Mouse (Mus musculus) ES-Bruce4 (cell line): ENCODE results near the gene Dock6. TPM values are rescaled to one million over a fixed set of nuclear protein-coding genes. Genes with fewer than 3 reads are reported as not detected.

Experiments
- H3K27ac ChIP-seq: 2 replicates; pipeline ENCODE4 v1.5.1; 2012; ENCODE audit warnings: low read length, inconsistent platforms; ENCODE audit not compliant: insufficient read depth
- H3K27me3 ChIP-seq: 2 replicates; pipeline ENCODE4 v1.6.1; 2012; ENCODE audit warnings: mild to moderate bottlenecking, low read length, inconsistent platforms; ENCODE audit not compliant: control insufficient read depth, poor library complexity, insufficient read depth, severe bottlenecking
- H3K36me3 ChIP-seq: 2 replicates; pipeline ENCODE4 v1.6.1; 2012; ENCODE audit warnings: inconsistent platforms, mild to moderate bottlenecking, low read length, moderate library complexity; ENCODE audit not compliant: control insufficient read depth, poor library complexity, insufficient read depth, severe bottlenecking
- H3K4me1 ChIP-seq: one replicate; pipeline ENCODE4 v1.8.1; 2011; ENCODE audit warnings: low read length; ENCODE audit not compliant: control insufficient read depth, insufficient read depth
- H3K4me3 ChIP-seq: 2 replicates; pipeline ENCODE4 v1.5.1; 2011; ENCODE audit warnings: low read depth, mild to moderate bottlenecking, low read length
- H3K9ac ChIP-seq: 2 replicates; pipeline ENCODE4 v1.6.1; 2012; ENCODE audit warnings: low read depth, mild to moderate bottlenecking, inconsistent platforms; ENCODE audit not compliant: poor library complexity, severe bottlenecking
- H3K9me3 ChIP-seq: replicated peaks from 2 replicates; pipeline ENCODE4 v1.6.1; 2012; ENCODE audit warnings: mild to moderate bottlenecking, low read length, inconsistent platforms; ENCODE audit not compliant: control insufficient read depth, poor library complexity, insufficient read depth, severe bottlenecking
- CTCF ChIP-seq: IDR thresholded peaks from one replicate; pipeline ENCODE4 v1.8.1; 2011; ENCODE audit warnings: low read depth, low read length
- EP300 ChIP-seq: IDR thresholded peaks from 2 replicates; pipeline ENCODE4 v1.6.1; 2011; ENCODE audit warnings: low read depth, low read length; ENCODE audit not compliant: insufficient read depth
- POLR2A ChIP-seq: IDR thresholded peaks from one replicate; pipeline ENCODE4 v1.8.1; 2011; ENCODE audit warnings: low read length; ENCODE audit not compliant: insufficient read depth
- polyA plus RNA-seq: library from polyadenylated mRNA; stranded (reverse); fragments of >200 nt; gene quantifications from 2 replicates; pipeline ENCODE4 v1.2.4, GENCODE M21; 2011; ENCODE audit warnings: low read depth; ENCODE audit not compliant: missing spikeins, insufficient read depth, insufficient read length

The Dock6 gene
- polyA plus RNA-seq, 1 experiment: 74.9 TPM

- peaks cover 3% of the 10 kb centered on the region for H3K4me1 ChIP-seq
- H3K36me3 ChIP-seq: peaks cover 4% of the 10 kb centered on the region; the same call in 1 of the 2 replicates
- TF ChIP-seq CTCF (no peak), POLR2A (no peak), EP300 (no peak)
Measured at GRCm38 (mm10) chr9:21754516-21755321, 97.7 kb downstream of the Dock6 start.

GRCm38 (mm10) chr9:21754003-21754402, 98.4 kb downstream of the Dock6 start:
- no peak overlapping the region for H3K4me3 ChIP-seq
- peaks cover 3% of the 10 kb centered on the region for H3K4me1 ChIP-seq
- no peak overlapping the region for H3K9ac ChIP-seq
- peaks cover 10% of the 10 kb centered on the region for H3K36me3 ChIP-seq
- no peak overlapping the region for H3K27ac ChIP-seq
- TF ChIP-seq POLR2A: no peak
- no peak for TF ChIP-seq EP300
- no peak for TF ChIP-seq CTCF
- H3K9me3 ChIP-seq: no peaks in the 10 kb centered on the region
- no peaks in the 10 kb centered on the region for H3K27me3 ChIP-seq

More at GRCm38 (mm10) chr9:21754516-21755321, 97.7 kb downstream of the Dock6 start:
- H3K27me3 ChIP-seq: no peaks in the 10 kb centered on the region
- no peaks in the 10 kb centered on the region for H3K9me3 ChIP-seq
- no peak overlapping the region for H3K27ac ChIP-seq
- no peak overlapping the region for H3K9ac ChIP-seq
- H3K4me3 ChIP-seq: no peak overlapping the region

- H3K27ac ChIP-seq: no peak overlapping the region
- no peaks in the 10 kb centered on the region for H3K9me3 ChIP-seq
- peaks cover 3% of the 10 kb centered on the region for H3K4me1 ChIP-seq
- no peak overlapping the region for H3K4me3 ChIP-seq
- H3K36me3 ChIP-seq: peaks cover 25% of the 10 kb centered on the region
- H3K9ac ChIP-seq: no peak overlapping the region
- TF ChIP-seq CTCF: no peak
- TF ChIP-seq EP300: no peak
- TF ChIP-seq POLR2A: no peak
- H3K27me3 ChIP-seq: no peaks in the 10 kb centered on the region
Measured at GRCm38 (mm10) chr9:21752252-21752792, 100.1 kb downstream of the Dock6 start.

GRCm38 (mm10) chr9:21751347-21751746, 101.1 kb downstream of the Dock6 start:
- peaks cover 35% of the 10 kb centered on the region for H3K36me3 ChIP-seq

GRCm38 (mm10) chr9:21750370-21750769, 102.1 kb downstream of the Dock6 start:
- Histone ChIP-seq H3K9me3 (no peaks in the 10 kb centered on the region), H3K27ac (no peak overlapping the region), H3K4me3 (no peak overlapping the region), H3K9ac (no peak overlapping the region), H3K27me3 (no peaks in the 10 kb centered on the region), H3K4me1 (peaks cover 3% of the 10 kb centered on the region), H3K36me3 (peaks cover 41% of the 10 kb centered on the region)
- TF ChIP-seq EP300 (no peak), CTCF (no peak), POLR2A (no peak)

More at GRCm38 (mm10) chr9:21751347-21751746, 101.1 kb downstream of the Dock6 start:
- peaks cover 3% of the 10 kb centered on the region for H3K4me1 ChIP-seq
- no peaks in the 10 kb centered on the region for H3K27me3 ChIP-seq
- H3K9me3 ChIP-seq: no peaks in the 10 kb centered on the region
- H3K9ac ChIP-seq: no peak overlapping the region
- H3K27ac ChIP-seq: no peak overlapping the region
- no peak overlapping the region for H3K4me3 ChIP-seq
- TF ChIP-seq POLR2A: no peak
- TF ChIP-seq CTCF: no peak
- TF ChIP-seq EP300: no peak

Other genes with a start within 250 kb of the Dock6 start
- gene Smarca4, start 236.5 kb downstream of the Dock6 start, polyA plus RNA-seq: 100.0 and 111 TPM in 2 replicates
- 79.3 and 80.6 TPM in 2 replicates for gene Ldlr, start 129.2 kb downstream of the Dock6 start, polyA plus RNA-seq
- gene Spc24, start 92.3 kb downstream of the Dock6 start, polyA plus RNA-seq: 56.6 and 62.5 TPM in 2 replicates
- 62.3 and 63.5 TPM in 2 replicates for gene Kank2, start 53.9 kb downstream of the Dock6 start, polyA plus RNA-seq
- not detected in 2 replicates for gene Angptl8, start 17.1 kb downstream of the Dock6 start, polyA plus RNA-seq
- 5.7 and 7.8 TPM in 2 replicates for gene Rab3d, start 65.6 kb upstream of the Dock6 start, polyA plus RNA-seq
- 2.9 and 4.9 TPM in 2 replicates for gene Ccdc159, start 74.8 kb upstream of the Dock6 start, polyA plus RNA-seq
- 19.9 and 21.4 TPM in 2 replicates for gene Tmem205, start 74.9 kb upstream of the Dock6 start, polyA plus RNA-seq
- 5.4 and 5.6 TPM in 2 replicates for gene Plppr2, start 84.4 kb upstream of the Dock6 start, polyA plus RNA-seq
- gene Swsap1, start 103.1 kb upstream of the Dock6 start, polyA plus RNA-seq: 8.5 TPM in 2 replicates
- 0.57 and 1.9 TPM in 2 replicates for gene Epor, start 110.9 kb upstream of the Dock6 start, polyA plus RNA-seq
- 9.2 and 9.7 TPM in 2 replicates for gene Rgl3, start 136.8 kb upstream of the Dock6 start, polyA plus RNA-seq
- 1.6 and 2.8 TPM in 2 replicates for gene Ccdc151, start 150.0 kb upstream of the Dock6 start, polyA plus RNA-seq
- gene Prkcsh, start 150.2 kb upstream of the Dock6 start, polyA plus RNA-seq: 108 and 116 TPM in 2 replicates
- gene Elavl3, start 199.4 kb upstream of the Dock6 start, polyA plus RNA-seq: 8.3 and 10.6 TPM in 2 replicates
- not detected in 2 replicates for gene Gm49318, start 218.6 kb upstream of the Dock6 start, polyA plus RNA-seq
- 7.2 and 8.8 TPM in 2 replicates for gene Zfp653, start 218.7 kb upstream of the Dock6 start, polyA plus RNA-seq
- 20.9 and 21.9 TPM in 2 replicates for gene Ecsit, start 232.8 kb upstream of the Dock6 start, polyA plus RNA-seq
- 7.8 and 10.1 TPM in 2 replicates for gene Cnn1, start 246.6 kb upstream of the Dock6 start, polyA plus RNA-seq